17 mouse cellular contexts compared by ENCODE assay signal in the genomic region with DNA sequence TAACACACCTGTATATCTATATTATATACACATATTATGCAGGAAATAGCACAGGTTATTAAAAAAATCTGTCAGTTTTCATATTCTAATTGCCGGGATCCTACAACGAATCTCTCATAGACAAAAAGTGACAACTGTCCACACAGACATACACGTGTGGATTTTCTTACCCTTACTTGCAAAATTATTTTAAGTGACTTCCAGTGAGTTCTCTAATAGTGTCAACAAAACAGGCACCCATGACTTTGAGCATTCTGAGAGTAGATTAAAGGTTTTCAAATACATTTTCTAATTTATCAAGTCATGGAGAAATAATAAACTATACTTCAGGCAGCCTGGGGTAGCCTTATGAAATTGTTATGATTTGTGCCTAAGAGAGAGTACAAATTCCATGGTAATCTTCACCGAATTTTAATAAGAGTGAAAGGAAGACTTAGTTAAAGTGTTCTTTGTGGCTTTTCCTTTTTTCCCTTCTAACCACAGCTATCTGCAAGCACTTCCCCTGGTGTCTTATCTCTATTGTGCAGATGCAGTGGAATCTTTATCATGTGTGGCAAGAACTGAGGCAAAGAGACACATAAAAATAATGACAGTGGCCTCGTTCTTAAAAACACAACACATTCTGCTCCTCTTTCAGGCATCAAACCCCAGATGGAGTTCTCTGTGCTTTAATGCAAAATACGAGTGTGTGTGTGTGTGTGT.
A peak's percentile ranks its signal among the peaks of the same experiment; 100 is the strongest.
DNase-seq lines count a peak whose midpoint lies in the region; ATAC-seq lines count a peak whose summit lies in the region.
"Had no signal": no experiment of that assay in that cellular context is flagged by ENCODE, and none has a peak within 500 bp of the region (broad histone marks: within the 10 kb centered on the region; RNA-seq: fewer than 3 reads in every experiment).

No protein-coding gene starts in this region.

- no peak overlapping the region for H3K4me3 ChIP-seq in midbrain, embryonic 14.5 days (replicated peaks; ENCODE audit: low read depth, low read length)
- no peak overlapping the region for H3K4me3 ChIP-seq in midbrain, embryonic 13.5 days (replicated peaks)
- H3K4me3 ChIP-seq: embryonic facial prominence, embryonic 10.5 days; forebrain, embryonic 10.5 days; limb, embryonic 10.5 days; midbrain, embryonic 12.5 days had no signal

- H3K27me3 ChIP-seq in midbrain, embryonic 14.5 days (ENCODE audit: control insufficient read depth, insufficient read depth, low read length) = no peaks in the 10 kb centered on the region
- H3K27me3 ChIP-seq in midbrain, embryonic 13.5 days = no peaks in the 10 kb centered on the region
- H3K27me3 ChIP-seq: midbrain, embryonic 12.5 days had no signal

- no peak overlapping the region for H3K9ac ChIP-seq in midbrain, embryonic 14.5 days (replicated peaks; ENCODE audit: low read length)
- no peak overlapping the region for H3K9ac ChIP-seq in midbrain, embryonic 13.5 days (replicated peaks)
- H3K9ac ChIP-seq: midbrain, embryonic 12.5 days had no signal

- 66% methylated on average over 6 of the region's 6 CpGs for WGBS in midbrain, embryonic 14.5 days
- 74% methylated on average over 6 of the region's 6 CpGs for WGBS in midbrain, embryonic 13.5 days

- H3K4me1 ChIP-seq in midbrain, embryonic 14.5 days (ENCODE audit: control insufficient read depth, insufficient read depth, low read length) = no peaks in the 10 kb centered on the region
- H3K4me1 ChIP-seq in midbrain, embryonic 13.5 days (replicated peaks) = peaks cover 10% of the 10 kb centered on the region
- H3K4me1 ChIP-seq: limb, embryonic 10.5 days had no signal

- no peak for ATAC-seq in midbrain, embryonic 14.5 days (ENCODE audit: low FRiP score, low TSS enrichment)
- no peak for ATAC-seq in midbrain, embryonic 13.5 days
- peak; percentile 96 for ATAC-seq in megakaryocyte progenitor cell, adult 5-6 weeks (replicated peaks; ENCODE audit: poor library complexity)
- ATAC-seq: inflammation-experienced regulatory T-cells, adult 6 months had no signal

- peak; percentile 31 for DNase-seq in midbrain, embryonic 14.5 days
- peak; percentile 65 for DNase-seq in c-Kit-negative CD71-positive TER-119-positive erythroid progenitor cells, embryonic 14.5 days (ENCODE audit: low read depth, low spot score)
- DNase-seq in liver = peak; percentile 33
- no peak for DNase-seq in embryo, embryonic 10.5 days (ENCODE audit: low spot score)
- DNase-seq in left cerebral cortex, postnatal 25 days (ENCODE audit: low spot score in 2 of 2) = no peak
- DNase-seq in ovary, adult 18-20 months (ENCODE audit: low spot score) = no peak
- DNase-seq: cerebellum, adult 9-11 months; heart, adult 18-20 months; heart, postnatal 4 days; kidney, postnatal 10 days had no signal

- intact Hi-C loops in left cerebral cortex, postnatal 25 days (cut with DNase I) = no loop called here

- H3K9me3 ChIP-seq in midbrain, embryonic 14.5 days (ENCODE audit: control insufficient read depth, low read length) = no peaks in the 10 kb centered on the region
- H3K9me3 ChIP-seq in midbrain, embryonic 13.5 days = no peaks in the 10 kb centered on the region
- H3K9me3 ChIP-seq: embryonic facial prominence, embryonic 10.5 days; forebrain, embryonic 10.5 days; limb, embryonic 10.5 days; midbrain, embryonic 12.5 days had no signal

- no peaks in the 10 kb centered on the region for H3K36me3 ChIP-seq in midbrain, embryonic 14.5 days (ENCODE audit: control insufficient read depth, insufficient read depth, low read length)
- H3K36me3 ChIP-seq in midbrain, embryonic 13.5 days = no peaks in the 10 kb centered on the region
- H3K36me3 ChIP-seq: embryonic facial prominence, embryonic 10.5 days; forebrain, embryonic 10.5 days; limb, embryonic 10.5 days; midbrain, embryonic 12.5 days had no signal

- H3K4me2 ChIP-seq in midbrain, embryonic 14.5 days (ENCODE audit: low read length) = no peak overlapping the region
- H3K4me2 ChIP-seq in midbrain, embryonic 13.5 days (replicated peaks) = no peak overlapping the region
- H3K4me2 ChIP-seq: midbrain, embryonic 12.5 days had no signal

- H3K27ac ChIP-seq in midbrain, embryonic 14.5 days (replicated peaks; ENCODE audit: low read depth, low read length) = no peak overlapping the region
- no peak overlapping the region for H3K27ac ChIP-seq in midbrain, embryonic 13.5 days
- H3K27ac ChIP-seq: embryonic facial prominence, embryonic 10.5 days; forebrain, embryonic 10.5 days; limb, embryonic 10.5 days; midbrain, embryonic 12.5 days had no signal

Comparison
In these comparisons a context has a peak if more than half of its experiments do, and no peak if none do; other contexts are left out.
1. DNase-seq: peak in midbrain, embryonic 14.5 days (single experiment), c-Kit-negative CD71-positive TER-119-positive erythroid progenitor cells, embryonic 14.5 days (single experiment) and liver (single experiment); none in embryo, embryonic 10.5 days (single experiment), left cerebral cortex, postnatal 25 days (0 of 2) and ovary, adult 18-20 months (single experiment).